Comparison of ENCODE assay signal across 9 mouse cellular contexts in the genomic region with DNA sequence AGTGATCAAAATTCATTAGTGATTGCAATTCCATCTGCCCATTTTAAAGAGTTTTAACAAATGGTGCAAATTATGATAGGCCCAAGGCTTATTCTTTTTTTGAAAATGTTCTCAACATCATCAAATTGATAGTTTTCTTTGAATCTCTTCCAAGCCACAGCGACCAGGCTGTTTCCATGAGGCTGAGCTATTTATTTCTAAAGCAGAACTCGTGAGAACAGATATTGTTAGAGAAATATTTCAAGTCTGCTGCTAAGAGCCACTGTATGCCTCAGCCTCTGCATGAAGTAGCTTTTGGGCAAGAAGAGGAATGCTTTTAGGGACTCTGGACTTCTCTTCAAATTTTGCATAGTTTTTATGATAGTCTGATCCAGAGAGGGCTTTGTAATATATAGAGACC.
"Had no signal": no experiment of that assay in that cellular context is flagged by ENCODE, and none has a peak within 500 bp of the region (broad histone marks: within the 10 kb centered on the region; RNA-seq: fewer than 3 reads in every experiment).

No protein-coding gene starts in this region.

- ATAC-seq: lung, postnatal 0 days; midbrain, embryonic 13.5 days; midbrain, embryonic 15.5 days had no signal

- DNase-seq: lung, postnatal 14 days; lung, postnatal 36 days; right cerebral cortex, postnatal 14 days; thymus, adult 2 months; thymus, postnatal 25 days; thymus, postnatal 4 days had no signal
